Mouse (Mus musculus): ENCODE measurements around the gene Prss30. TPM values are rescaled to one million over a fixed set of nuclear protein-coding genes. Genes with fewer than 3 reads are reported as not detected.
A peak's percentile ranks its signal among the peaks of the same experiment; 100 is the strongest.
"Not testable (repeated sequence)": the region's sequence is repeated elsewhere in the genome, so short reads cannot be mapped to it uniquely, and the experiment has no call there.

The Prss30 gene
- polyA plus RNA-seq, 1 experiment from 2014 or later: 0.39 TPM

GRCm38 (mm10) chr17:23968780-23969179, 11.6 kb downstream of the Prss30 start:
- Histone ChIP-seq H3K27me3 (ENCODE audit: control insufficient read depth, insufficient read depth, low read length) (no peaks in the 10 kb centered on the region), H3K9me3 (replicated peaks; ENCODE audit: control insufficient read depth, low read length) (no peaks in the 10 kb centered on the region), H3K4me1 (ENCODE audit: control insufficient read depth, insufficient read depth, low read length) (no peaks in the 10 kb centered on the region), H3K4me2 (ENCODE audit: low read depth, low read length) (no peak overlapping the region), H3K9ac (ENCODE audit: low read length) (no peak overlapping the region), H3K36me3 (ENCODE audit: control insufficient read depth, insufficient read depth) (no peaks in the 10 kb centered on the region), H3K4me3 (ENCODE audit: low read length) (no peak overlapping the region), H3K27ac (ENCODE audit: low read length) (no peak overlapping the region)
- 50% methylated on average over 2 of the region's 2 CpGs for WGBS
- ATAC-seq (replicated peaks; ENCODE audit: extremely low read depth, insufficient read depth, low FRiP score): no peak

GRCm38 (mm10) chr17:23966658-23967401, 13.5 kb downstream of the Prss30 start:
- no peaks in the 10 kb centered on the region for H3K4me1 ChIP-seq (ENCODE audit: control insufficient read depth, insufficient read depth, low read length)
- no peaks in the 10 kb centered on the region for H3K27me3 ChIP-seq (ENCODE audit: control insufficient read depth, insufficient read depth, low read length)
- ATAC-seq (replicated peaks; ENCODE audit: extremely low read depth, insufficient read depth, low FRiP score): no peak
- no peaks in the 10 kb centered on the region for H3K9me3 ChIP-seq (replicated peaks; ENCODE audit: control insufficient read depth, low read length)
- H3K27ac ChIP-seq (ENCODE audit: low read length): no peak overlapping the region
- no peak overlapping the region for H3K4me3 ChIP-seq (ENCODE audit: low read length)
- 71% methylated on average over 10 of the region's 10 CpGs for WGBS
- no peaks in the 10 kb centered on the region for H3K36me3 ChIP-seq (ENCODE audit: control insufficient read depth, insufficient read depth)
- H3K4me2 ChIP-seq (ENCODE audit: low read depth, low read length): no peak overlapping the region
- no peak overlapping the region for H3K9ac ChIP-seq (ENCODE audit: low read length)

GRCm38 (mm10) chr17:23965805-23966425, 14.5 kb downstream of the Prss30 start:
- WGBS: 41% methylated on average over 6 of the region's 6 CpGs
- Histone ChIP-seq H3K9me3 (replicated peaks; ENCODE audit: control insufficient read depth, low read length) (no peaks in the 10 kb centered on the region), H3K4me1 (ENCODE audit: control insufficient read depth, insufficient read depth, low read length) (no peaks in the 10 kb centered on the region), H3K36me3 (ENCODE audit: control insufficient read depth, insufficient read depth) (no peaks in the 10 kb centered on the region), H3K4me2 (ENCODE audit: low read depth, low read length) (no peak overlapping the region), H3K27ac (ENCODE audit: low read length) (no peak overlapping the region), H3K27me3 (ENCODE audit: control insufficient read depth, insufficient read depth, low read length) (no peaks in the 10 kb centered on the region), H3K9ac (ENCODE audit: low read length) (no peak overlapping the region), H3K4me3 (ENCODE audit: low read length) (no peak overlapping the region)
- ATAC-seq (replicated peaks; ENCODE audit: extremely low read depth, insufficient read depth, low FRiP score): no peak

DNA sequence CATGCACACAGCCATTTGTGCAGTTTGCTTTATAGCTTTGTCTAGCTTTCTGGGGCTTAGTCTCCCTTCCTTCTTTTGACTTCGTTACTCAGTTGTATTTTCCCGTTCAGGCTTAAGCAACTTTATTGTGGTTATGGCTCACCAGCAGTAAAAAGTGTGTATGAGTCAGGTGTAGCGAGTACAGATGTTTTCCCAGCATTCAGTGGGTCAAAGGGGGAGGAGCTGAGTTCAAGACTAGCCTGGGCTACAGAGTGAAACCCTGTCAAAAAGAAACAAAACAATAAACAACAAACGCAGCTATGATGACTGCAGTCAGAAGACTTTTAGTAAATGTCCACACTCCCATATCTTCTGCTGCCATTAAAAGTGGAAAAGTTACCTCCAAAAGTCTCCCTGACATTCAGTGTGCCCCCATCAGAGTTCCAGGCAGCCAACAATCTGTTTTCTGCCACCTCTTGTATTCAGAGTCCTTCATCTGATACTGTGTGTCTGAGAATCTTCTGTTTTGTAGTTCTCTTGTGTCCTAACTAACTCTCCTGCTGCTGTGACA, 18.7 kb downstream of the Prss30 start:
- Histone ChIP-seq H3K4me1 (ENCODE audit: control insufficient read depth, insufficient read depth, low read length) (no peaks in the 10 kb centered on the region), H3K9me3 (replicated peaks; ENCODE audit: control insufficient read depth, low read length) (no peaks in the 10 kb centered on the region), H3K27ac (ENCODE audit: low read length) (no peak overlapping the region), H3K36me3 (ENCODE audit: control insufficient read depth, insufficient read depth) (no peaks in the 10 kb centered on the region), H3K27me3 (ENCODE audit: control insufficient read depth, insufficient read depth, low read length) (no peaks in the 10 kb centered on the region), H3K4me2 (ENCODE audit: low read depth, low read length) (no peak overlapping the region), H3K4me3 (ENCODE audit: low read length) (no peak overlapping the region), H3K9ac (ENCODE audit: low read length) (no peak overlapping the region)
- 71% methylated on average over 4 of the region's 4 CpGs for WGBS
- no peak for ATAC-seq (replicated peaks; ENCODE audit: extremely low read depth, insufficient read depth, low FRiP score)

DNA sequence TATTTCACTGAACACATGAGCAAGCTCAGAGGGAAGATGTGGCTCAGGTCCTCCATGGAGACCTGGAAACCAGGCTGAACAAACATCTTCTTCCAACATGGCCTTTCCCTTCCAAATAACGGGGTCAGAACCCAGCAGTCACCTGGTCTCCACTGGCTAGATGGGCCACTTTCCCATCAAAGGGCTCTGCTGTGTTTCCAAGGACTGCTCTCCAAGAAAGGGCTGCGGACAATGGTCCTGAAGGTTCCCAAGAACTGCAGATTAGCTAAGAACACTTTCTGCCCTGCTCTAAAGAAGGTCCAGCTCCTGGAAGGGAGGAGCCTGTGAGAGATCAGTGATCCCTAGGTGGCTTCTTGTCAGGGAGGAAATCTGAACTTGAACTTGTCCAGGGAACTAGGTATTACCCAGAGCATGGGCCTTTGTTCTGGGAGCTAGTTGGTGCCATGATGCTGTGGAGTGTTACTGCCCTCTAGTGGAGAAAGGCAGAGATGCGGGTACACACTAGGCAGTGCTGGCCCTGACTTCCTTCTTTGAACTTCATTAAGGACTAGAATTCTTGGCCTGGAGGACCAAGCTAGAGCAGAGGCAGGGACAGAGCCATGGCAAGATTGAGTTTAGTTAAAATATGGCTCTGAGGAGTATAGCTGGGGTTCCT, 20.2 kb downstream of the Prss30 start:
- no peak overlapping the region for H3K4me2 ChIP-seq (ENCODE audit: low read depth, low read length)
- no peaks in the 10 kb centered on the region for H3K27me3 ChIP-seq (ENCODE audit: control insufficient read depth, insufficient read depth, low read length)
- ATAC-seq (replicated peaks; ENCODE audit: extremely low read depth, insufficient read depth, low FRiP score): peak; percentile 88
- H3K4me3 ChIP-seq (ENCODE audit: low read length): no peak overlapping the region
- no peak overlapping the region for H3K27ac ChIP-seq (ENCODE audit: low read length)
- H3K9ac ChIP-seq (ENCODE audit: low read length): no peak overlapping the region
- H3K9me3 ChIP-seq (replicated peaks; ENCODE audit: control insufficient read depth, low read length): no peaks in the 10 kb centered on the region
- H3K36me3 ChIP-seq (ENCODE audit: control insufficient read depth, insufficient read depth): no peaks in the 10 kb centered on the region
- 37% methylated on average over 3 of the region's 3 CpGs for WGBS
- no peaks in the 10 kb centered on the region for H3K4me1 ChIP-seq (ENCODE audit: control insufficient read depth, insufficient read depth, low read length)

DNA sequence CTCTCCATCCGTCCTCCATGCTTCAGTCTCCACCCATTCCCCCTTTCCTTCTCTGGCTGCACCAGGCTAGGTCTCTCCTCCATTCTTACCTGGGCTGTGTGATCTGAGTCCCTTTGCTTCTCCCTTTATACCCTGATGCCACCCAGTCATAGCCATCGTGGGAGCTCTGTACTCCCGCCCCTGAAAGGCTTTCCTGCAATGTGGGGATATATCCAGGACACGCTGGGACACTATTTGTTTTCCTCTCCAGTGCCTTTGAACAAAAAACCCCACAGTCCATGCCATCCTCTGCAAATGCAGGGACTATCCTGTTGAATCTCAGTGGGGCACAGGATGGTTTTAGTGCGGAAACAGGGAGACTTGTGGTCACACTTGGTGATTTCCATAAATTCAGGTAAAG, 25.2 kb downstream of the Prss30 start, which contains the start of gene Sbpl:
Sbpl (minus strand) TSS at position 101 of the 400 bp plus-strand sequence.
- H3K36me3 ChIP-seq (ENCODE audit: control insufficient read depth, insufficient read depth): no peaks in the 10 kb centered on the region
- H3K9ac ChIP-seq (ENCODE audit: low read length): no peak within 1 kb of the TSS
- H3K27me3 ChIP-seq (ENCODE audit: control insufficient read depth, insufficient read depth, low read length): no peaks in the 10 kb centered on the region
- H3K27ac ChIP-seq (ENCODE audit: low read length): no peak within 1 kb of the TSS
- 77% methylated on average over 5 of the region's 5 CpGs for WGBS
- H3K4me2 ChIP-seq (ENCODE audit: low read depth, low read length): no peak within 1 kb of the TSS
- no peak within 1 kb of the TSS for H3K4me3 ChIP-seq (ENCODE audit: low read length)
- no peaks in the 10 kb centered on the region for H3K9me3 ChIP-seq (replicated peaks; ENCODE audit: control insufficient read depth, low read length)
- H3K4me1 ChIP-seq (ENCODE audit: control insufficient read depth, insufficient read depth, low read length): no peaks in the 10 kb centered on the region
- no peak for ATAC-seq (replicated peaks; ENCODE audit: extremely low read depth, insufficient read depth, low FRiP score)

- not testable (repeated sequence) for H3K9me3 ChIP-seq (replicated peaks; ENCODE audit: control insufficient read depth, low read length); H3K4me3 ChIP-seq (ENCODE audit: low read length); H3K4me1 ChIP-seq (ENCODE audit: control insufficient read depth, insufficient read depth, low read length); ATAC-seq (replicated peaks; ENCODE audit: extremely low read depth, insufficient read depth, low FRiP score); H3K4me2 ChIP-seq (ENCODE audit: low read depth, low read length); H3K27me3 ChIP-seq (ENCODE audit: control insufficient read depth, insufficient read depth, low read length); H3K36me3 ChIP-seq (ENCODE audit: control insufficient read depth, insufficient read depth); H3K27ac ChIP-seq (ENCODE audit: low read length); H3K9ac ChIP-seq (ENCODE audit: low read length)
- WGBS: 67% methylated on average over 4 of the region's 4 CpGs
These were observed 29.5 kb downstream of the Prss30 start for GRCm38 (mm10) chr17:23950828-23951227.

DNA sequence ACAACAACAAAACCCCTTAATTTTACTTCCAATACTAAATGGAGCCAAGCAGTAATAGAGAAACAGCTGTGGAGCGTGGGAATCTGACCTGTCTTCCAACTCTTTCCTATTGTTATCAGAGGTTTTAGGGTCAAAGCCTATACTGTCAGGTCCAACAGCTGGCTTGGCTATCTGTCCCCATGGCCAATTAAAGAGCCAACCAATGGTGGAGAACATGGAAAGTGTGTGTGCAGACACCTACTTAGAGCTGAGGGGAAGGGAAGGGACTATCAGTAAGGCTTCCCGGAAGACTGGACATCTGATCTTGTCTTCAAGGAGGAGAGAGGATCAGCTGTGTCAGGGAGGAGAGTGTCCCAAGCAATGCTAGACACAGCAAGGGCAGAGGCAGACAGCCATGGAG, 31.3 kb downstream of the Prss30 start:
- no peak overlapping the region for H3K9ac ChIP-seq (ENCODE audit: low read length)
- no peak overlapping the region for H3K4me2 ChIP-seq (ENCODE audit: low read depth, low read length)
- WGBS: 70% methylated on average over 2 of the region's 2 CpGs
- H3K9me3 ChIP-seq (replicated peaks; ENCODE audit: control insufficient read depth, low read length): no peaks in the 10 kb centered on the region
- H3K27ac ChIP-seq (ENCODE audit: low read length): no peak overlapping the region
- ATAC-seq (replicated peaks; ENCODE audit: extremely low read depth, insufficient read depth, low FRiP score): no peak
- no peaks in the 10 kb centered on the region for H3K27me3 ChIP-seq (ENCODE audit: control insufficient read depth, insufficient read depth, low read length)
- H3K36me3 ChIP-seq (ENCODE audit: control insufficient read depth, insufficient read depth): no peaks in the 10 kb centered on the region
- H3K4me1 ChIP-seq (ENCODE audit: control insufficient read depth, insufficient read depth, low read length): no peaks in the 10 kb centered on the region
- H3K4me3 ChIP-seq (ENCODE audit: low read length): no peak overlapping the region

DNA sequence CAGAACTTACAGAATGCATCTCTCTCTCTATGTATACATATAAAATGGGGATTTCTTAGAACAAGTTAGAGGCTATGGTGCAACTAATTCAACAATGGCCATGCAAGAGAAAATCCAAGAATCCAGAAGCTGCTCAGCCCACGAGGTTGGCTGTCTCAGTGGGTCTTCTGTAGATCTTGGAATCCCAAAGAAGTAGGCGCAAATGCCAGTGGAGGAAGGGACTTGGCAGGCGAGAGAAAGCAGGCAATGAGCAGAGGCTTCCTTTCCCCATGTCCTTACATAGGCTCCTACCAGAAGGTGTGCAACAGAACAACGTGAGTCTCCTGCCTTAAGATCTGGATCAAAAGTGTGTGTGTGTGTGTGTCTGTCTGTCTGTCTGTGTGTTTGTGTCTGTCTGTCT, 32.9 kb downstream of the Prss30 start:
- not testable (repeated sequence) for H3K9ac ChIP-seq (ENCODE audit: low read length); H3K9me3 ChIP-seq (replicated peaks; ENCODE audit: control insufficient read depth, low read length); H3K27me3 ChIP-seq (ENCODE audit: control insufficient read depth, insufficient read depth, low read length); H3K4me2 ChIP-seq (ENCODE audit: low read depth, low read length); H3K27ac ChIP-seq (ENCODE audit: low read length); ATAC-seq (replicated peaks; ENCODE audit: extremely low read depth, insufficient read depth, low FRiP score); H3K36me3 ChIP-seq (ENCODE audit: control insufficient read depth, insufficient read depth); H3K4me1 ChIP-seq (ENCODE audit: control insufficient read depth, insufficient read depth, low read length); H3K4me3 ChIP-seq (ENCODE audit: low read length)
- 71% methylated on average over 4 of the region's 4 CpGs for WGBS

All from heart, embryonic 16.5 days (tissue).